Mouse (Mus musculus) embryonic fibroblast, embryonic 13.5 days (primary cell): Measurements from ENCODE around the gene Usp3. TPM values are rescaled to one million over a fixed set of nuclear protein-coding genes. Genes with fewer than 3 reads are reported as not detected.

Experiments used
- H3K27ac ChIP-seq: 2 replicates; pipeline ENCODE4 v1.5.1; 2012; ENCODE audit warnings: low read length, control low read depth, inconsistent platforms; ENCODE audit not compliant: insufficient read depth
- H3K4me1 ChIP-seq: 2 replicates; pipeline ENCODE4 v1.6.1; 2011; ENCODE audit warnings: low read length; ENCODE audit not compliant: control insufficient read depth, insufficient read depth
- H3K4me3 ChIP-seq: 2 replicates; pipeline ENCODE4 v1.5.1; 2011; ENCODE audit warnings: mild to moderate bottlenecking, control low read depth, low read length; ENCODE audit not compliant: insufficient read depth
- CTCF ChIP-seq: IDR thresholded peaks from 2 replicates; pipeline ENCODE4 v1.5.1; 2011; ENCODE audit warnings: mild to moderate bottlenecking, control low read depth, low read length, moderate library complexity, borderline replicate concordance; ENCODE audit not compliant: insufficient read depth
- POLR2A ChIP-seq: IDR thresholded peaks from 2 replicates; pipeline ENCODE4 v1.6.1; 2011; ENCODE audit warnings: low read depth, mild to moderate bottlenecking, control low read depth, low read length, moderate library complexity
- polyA plus RNA-seq: library from polyadenylated mRNA; stranded (reverse); fragments of >200 nt; gene quantifications from 2 replicates; pipeline ENCODE4 v1.2.4, GENCODE M21; 2011; ENCODE audit warnings: low read depth; ENCODE audit not compliant: missing spikeins, insufficient read length

Usp3 gene
- polyA plus RNA-seq, 1 experiment = 47.2 TPM

DNA sequence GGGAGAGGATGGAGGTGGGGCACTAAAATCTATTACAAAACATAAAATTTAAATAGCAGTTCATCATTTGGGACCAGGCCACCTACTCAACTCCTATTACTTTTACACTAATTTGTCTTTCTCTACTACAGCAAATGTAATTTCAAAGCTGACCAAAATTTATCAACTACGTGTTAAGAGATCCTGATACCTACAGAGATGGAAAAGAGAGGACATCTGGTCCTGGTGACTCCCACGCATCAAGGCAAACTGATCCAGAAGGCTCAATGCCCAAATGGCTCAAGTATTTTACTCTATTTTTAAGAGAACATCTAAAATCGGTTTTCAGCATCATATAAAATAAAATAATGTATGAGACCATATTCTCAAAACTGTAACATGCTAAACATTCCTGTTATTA is 11.2 kb downstream of the Usp3 start:
- Histone ChIP-seq H3K4me1 (no peaks in the 10 kb centered on the region), H3K27ac (no peak overlapping the region), H3K4me3 (no peak overlapping the region)
- TF ChIP-seq CTCF = no peak
- no peak for TF ChIP-seq POLR2A

DNA sequence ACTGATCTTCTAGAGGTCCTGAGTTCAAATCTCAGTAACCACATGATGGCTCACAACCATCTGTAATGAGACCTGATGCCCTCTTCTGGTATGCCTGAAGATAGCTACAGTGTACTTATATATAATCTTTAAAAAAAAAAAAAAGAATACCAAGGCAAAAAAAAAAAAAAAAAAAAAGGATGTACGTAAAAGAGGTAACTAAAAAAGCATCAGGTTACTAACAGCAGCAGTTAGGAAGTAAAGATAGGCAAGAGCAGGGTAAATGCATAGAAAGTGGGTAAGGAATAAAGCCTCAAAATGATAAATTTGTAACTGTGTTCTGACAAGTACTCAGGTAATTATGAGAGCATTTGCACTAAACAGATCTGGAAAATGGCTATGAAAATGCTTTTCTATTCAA is 12.2 kb downstream of the Usp3 start:
- no peaks in the 10 kb centered on the region for H3K4me1 ChIP-seq
- H3K27ac ChIP-seq = no peak overlapping the region
- no peak overlapping the region for H3K4me3 ChIP-seq
- no peak for TF ChIP-seq POLR2A
- TF ChIP-seq CTCF = no peak

DNA sequence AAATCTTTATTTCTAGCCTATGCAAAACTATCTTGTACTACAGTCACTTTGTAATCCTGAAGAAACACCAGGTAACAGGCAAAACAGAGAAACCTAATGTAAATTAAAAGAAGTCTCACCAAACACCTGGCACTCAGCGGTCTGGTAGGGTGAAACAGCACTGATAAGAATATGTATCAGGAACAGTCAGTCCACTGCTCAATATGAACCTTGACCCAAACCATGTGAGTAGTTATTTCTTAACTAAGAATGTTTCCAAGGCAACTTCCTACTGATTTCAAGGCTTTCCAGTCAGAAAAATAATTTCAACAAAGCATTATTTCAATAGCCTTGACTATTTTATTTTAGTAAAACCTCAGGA is 17.1 kb downstream of the Usp3 start:
- Histone ChIP-seq H3K27ac (no peak overlapping the region), H3K4me1 (no peaks in the 10 kb centered on the region), H3K4me3 (no peak overlapping the region)
- TF ChIP-seq CTCF (no peak), POLR2A (no peak)

DNA sequence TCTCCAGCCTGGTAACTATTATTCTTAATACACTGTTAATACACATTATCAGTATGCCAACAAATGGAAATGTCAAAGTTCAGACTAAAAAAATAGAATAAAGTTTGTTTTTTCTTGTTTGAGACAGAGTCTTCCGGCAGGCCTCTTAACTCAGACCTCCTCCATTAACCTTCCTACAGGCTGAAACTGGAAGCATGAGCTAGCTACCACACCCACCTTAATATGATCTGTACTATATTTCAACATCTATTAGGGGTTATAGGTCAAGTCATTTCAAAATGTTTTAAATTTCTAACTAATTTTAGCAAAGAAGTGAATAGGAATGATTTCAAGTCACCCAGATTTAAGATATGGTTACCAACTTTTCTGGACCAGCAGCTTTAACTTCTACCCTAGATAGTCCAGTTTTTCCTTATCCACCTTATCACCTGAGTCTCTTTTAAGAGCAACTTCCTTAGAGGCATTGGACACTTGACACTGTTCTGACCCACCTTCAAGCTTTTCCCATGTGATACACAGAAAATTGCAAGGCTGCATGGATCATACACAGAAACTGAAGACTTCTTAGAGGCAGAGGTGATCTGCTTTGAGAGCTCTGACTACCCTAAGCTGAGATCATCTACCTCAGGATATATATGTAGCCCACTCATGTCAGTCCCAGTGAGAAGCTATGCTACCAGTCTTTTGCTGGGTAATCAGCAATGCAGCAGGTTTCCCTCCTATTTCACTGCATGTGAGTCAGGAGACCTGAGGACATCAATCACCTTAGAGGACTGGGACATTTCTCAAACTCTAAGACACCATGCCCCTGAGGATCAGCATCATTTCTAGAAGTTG is 17.7 kb downstream of the Usp3 start:
- TF ChIP-seq CTCF (no peak), POLR2A (no peak)
- Histone ChIP-seq H3K4me3 (no peak overlapping the region), H3K4me1 (no peaks in the 10 kb centered on the region), H3K27ac (no peak overlapping the region)

DNA sequence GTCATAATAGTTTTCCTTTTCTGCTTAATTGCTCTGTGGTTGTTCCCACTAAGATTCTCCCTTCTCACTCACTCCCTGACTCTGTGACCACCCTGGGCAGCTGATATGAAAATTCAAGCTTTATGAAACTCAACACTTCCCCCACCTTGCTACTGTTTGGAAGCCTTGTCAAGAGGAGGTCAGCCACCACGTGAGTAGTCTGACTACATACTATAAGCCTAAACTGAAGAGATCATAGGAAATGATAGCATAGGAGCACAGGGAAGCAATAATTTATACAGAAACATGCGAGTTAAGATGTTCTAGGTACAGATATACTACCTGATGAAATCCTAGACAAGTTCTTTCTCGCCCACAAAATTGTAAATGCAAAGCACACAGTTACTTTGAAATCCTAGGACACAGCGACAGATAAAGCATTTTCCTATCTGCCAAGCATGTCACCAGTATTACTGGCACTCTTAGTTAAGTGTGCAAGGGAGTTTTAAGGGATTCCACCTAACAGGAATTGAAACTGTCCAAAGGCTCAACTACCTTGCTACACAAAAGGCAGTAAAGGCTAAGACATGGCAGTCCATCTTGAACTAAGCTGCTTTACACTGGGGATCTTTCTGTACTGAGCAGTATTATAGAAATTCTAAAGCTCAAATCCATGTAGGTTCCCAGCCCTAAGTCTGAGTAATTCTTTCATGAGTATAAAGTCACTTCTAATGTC is 20.8 kb downstream of the Usp3 start:
- no peak overlapping the region for H3K27ac ChIP-seq
- H3K4me1 ChIP-seq = peaks cover 4% of the 10 kb centered on the region; the same call in 1 of the 2 replicates
- H3K4me3 ChIP-seq = no peak overlapping the region
- no peak for TF ChIP-seq POLR2A
- TF ChIP-seq CTCF = no peak

DNA sequence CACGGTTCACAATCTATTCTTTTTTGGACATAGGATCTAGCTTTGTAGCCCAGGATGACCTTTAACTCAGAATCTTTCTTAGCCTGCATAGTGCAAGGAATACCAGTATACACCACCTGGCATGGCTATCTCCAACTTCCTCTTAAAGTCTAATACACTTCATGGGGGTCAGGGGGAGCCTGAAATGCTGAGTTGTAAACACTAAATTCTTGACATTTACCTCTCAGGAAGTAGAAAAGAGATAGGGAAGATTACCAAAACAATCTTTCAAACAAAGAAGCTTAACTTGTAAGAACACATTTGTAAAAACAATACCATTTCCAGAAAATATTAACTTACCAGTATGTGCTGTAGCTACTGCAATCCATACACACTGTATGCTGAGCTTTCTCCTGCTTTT is 30.7 kb downstream of the Usp3 start:
- Histone ChIP-seq H3K4me1 (no peaks in the 10 kb centered on the region), H3K27ac (no peak overlapping the region), H3K4me3 (no peak overlapping the region)
- no peak for TF ChIP-seq POLR2A
- no peak for TF ChIP-seq CTCF

DNA sequence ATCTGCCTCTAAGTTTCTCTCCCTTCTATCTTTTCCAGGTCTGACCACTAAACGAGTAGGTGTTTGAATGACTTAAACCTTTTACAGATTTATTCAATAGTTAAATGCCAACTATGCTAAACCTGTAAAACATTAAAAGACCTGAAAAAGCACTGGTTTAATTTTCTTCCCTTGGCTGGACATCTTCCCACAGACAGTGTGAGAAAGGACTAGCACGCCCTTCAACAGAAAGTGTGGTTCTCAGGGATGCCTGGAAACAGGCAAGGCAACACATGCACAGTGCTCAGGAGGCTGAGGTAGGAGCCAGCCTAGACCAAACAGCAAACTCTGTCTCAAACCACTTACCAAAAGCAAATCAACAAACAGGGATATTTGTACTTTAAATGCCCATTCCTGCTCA is 31.4 kb downstream of the Usp3 start:
- TF ChIP-seq CTCF (no peak), POLR2A (no peak)
- H3K4me3 ChIP-seq = no peak overlapping the region

DNA sequence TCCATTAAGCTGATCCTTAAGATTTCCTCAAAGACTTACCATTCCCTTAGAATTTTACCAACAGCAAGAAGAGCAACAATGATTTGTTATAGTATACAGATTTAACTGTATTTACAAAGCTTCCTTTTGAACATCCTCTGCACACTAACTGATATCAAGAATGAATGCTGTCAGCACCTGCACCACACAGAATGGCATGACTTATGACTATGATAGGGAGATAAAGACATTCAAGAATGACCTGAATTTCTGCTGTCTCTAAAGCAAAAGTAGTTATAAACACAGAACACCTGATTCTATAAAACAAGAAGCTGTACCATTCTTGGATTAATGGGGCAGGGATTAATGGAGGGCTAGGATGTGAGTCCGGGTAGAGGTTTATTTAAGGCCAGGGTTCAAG is 32.2 kb downstream of the Usp3 start:
- H3K4me3 ChIP-seq = no peak overlapping the region
- no peak for TF ChIP-seq CTCF
- TF ChIP-seq POLR2A = no peak
- no peak overlapping the region for H3K27ac ChIP-seq
- no peaks in the 10 kb centered on the region for H3K4me1 ChIP-seq

More for the DNA sequence above, 31.4 kb downstream of the Usp3 start:
- no peaks in the 10 kb centered on the region for H3K4me1 ChIP-seq
- H3K27ac ChIP-seq = no peak overlapping the region

DNA sequence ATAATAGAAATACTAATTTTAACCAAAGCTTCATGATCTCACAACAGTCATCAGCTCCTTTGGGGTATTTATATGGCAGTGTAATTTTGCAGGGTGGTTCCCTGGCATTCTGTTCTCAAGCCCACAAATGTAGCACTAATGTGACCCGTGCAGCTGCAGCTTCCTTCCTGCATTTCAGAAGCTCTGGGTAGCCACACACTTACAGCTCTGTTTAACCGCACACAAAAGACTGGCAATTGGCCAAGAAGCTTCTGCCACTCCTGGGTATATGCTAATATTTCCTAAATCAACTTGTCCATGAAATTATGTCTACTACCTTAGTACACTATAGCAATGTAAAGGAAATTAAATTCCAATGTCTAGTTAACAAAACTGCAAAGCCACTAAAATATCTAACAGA is 32.6 kb downstream of the Usp3 start:
- no peaks in the 10 kb centered on the region for H3K4me1 ChIP-seq
- H3K4me3 ChIP-seq = no peak overlapping the region
- TF ChIP-seq POLR2A (no peak), CTCF (no peak)
- no peak overlapping the region for H3K27ac ChIP-seq

DNA sequence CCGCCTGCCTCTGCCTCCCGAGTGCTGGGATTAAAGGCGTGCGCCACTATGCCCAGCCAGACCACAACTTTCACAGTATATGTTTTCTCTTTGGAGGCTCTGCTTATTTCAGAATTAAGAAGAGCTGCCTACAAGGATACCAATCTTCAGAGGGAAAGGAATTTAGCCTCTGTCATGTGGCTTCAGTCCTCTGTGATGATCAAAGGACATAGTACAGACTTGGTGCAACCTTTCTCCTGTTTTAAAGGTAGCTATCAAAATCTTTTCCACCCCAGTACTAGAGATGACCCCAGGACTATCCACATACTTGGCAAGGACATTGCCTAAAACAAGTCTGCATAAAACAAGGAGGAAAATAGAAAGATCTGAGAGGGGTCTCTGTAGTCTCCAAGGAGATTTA is 34.0 kb downstream of the Usp3 start:
- TF ChIP-seq CTCF = no peak
- TF ChIP-seq POLR2A = no peak
- H3K4me3 ChIP-seq = no peak overlapping the region
- H3K4me1 ChIP-seq = no peaks in the 10 kb centered on the region
- H3K27ac ChIP-seq = no peak overlapping the region

DNA sequence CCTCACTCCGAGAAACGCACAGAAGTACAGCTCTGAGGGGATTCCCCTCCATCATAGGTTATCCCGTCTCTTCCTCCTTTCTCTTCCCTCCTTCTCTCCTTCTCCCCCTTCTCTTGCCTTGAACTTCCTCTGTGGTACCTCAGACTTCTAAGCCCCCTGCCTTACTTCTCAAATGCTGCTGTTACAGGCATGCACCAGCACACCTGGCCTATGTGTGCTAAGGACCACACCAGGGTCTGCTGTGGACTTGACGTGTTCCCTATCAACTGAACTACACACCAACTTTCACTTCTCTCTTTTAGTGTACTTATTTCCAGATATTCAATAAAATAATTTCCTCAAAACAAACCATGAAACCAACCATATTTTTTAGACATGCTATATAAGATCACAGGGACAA is 50.2 kb downstream of the Usp3 start:
- TF ChIP-seq CTCF = no peak
- TF ChIP-seq POLR2A = no peak
- no peak overlapping the region for H3K4me3 ChIP-seq
- H3K4me1 ChIP-seq = no peaks in the 10 kb centered on the region
- no peak overlapping the region for H3K27ac ChIP-seq
